Mouse (Mus musculus) left cerebral cortex, adult 8-10 months (tissue): ENCODE measurements around the gene Kif3a. TPM values are rescaled to one million over a fixed set of nuclear protein-coding genes. Genes with fewer than 3 reads are reported as not detected.

Source experiments
- DNase-seq, 2 experiments: peaks; one replicate each; pipeline ENCODE4 v3.0.0; 2022; ENCODE audit warnings: low spot score in 2 of 2
- total RNA-seq, 4 experiments: library from RNA; stranded (reverse); gene quantifications; 2 replicates each; pipeline ENCODE4 v1.2.4; 2022

Kif3a gene
- total RNA-seq, 4 experiments from 2014 or later, result 120 to 121 (median 121) TPM

DNA sequence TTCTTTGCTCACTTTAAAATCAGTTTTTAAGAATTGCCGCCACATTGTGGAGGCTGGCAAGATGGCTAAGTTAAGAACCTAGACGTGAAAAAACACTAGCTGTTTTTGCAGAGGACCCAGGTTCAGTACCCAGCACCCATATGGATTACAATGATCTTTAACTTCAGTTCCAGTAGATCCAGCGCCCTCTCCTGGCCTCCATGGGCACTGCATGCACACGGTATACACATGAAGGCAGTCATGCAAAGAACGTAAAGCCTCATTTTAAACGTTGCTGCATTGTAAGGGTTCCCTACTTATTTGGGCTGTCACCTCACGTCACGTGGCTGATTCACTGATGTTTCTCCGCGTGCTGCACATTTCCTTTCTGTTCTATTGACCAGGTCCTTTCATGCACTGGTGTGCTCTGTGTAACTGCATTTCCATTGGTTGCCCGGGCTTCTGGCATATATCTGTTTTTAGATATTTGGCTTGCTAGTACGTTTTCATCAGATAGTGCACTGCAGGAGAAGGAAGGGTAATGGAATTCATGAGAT, 75.6 kb downstream of the Kif3a start:
- no peak for DNase-seq

DNA sequence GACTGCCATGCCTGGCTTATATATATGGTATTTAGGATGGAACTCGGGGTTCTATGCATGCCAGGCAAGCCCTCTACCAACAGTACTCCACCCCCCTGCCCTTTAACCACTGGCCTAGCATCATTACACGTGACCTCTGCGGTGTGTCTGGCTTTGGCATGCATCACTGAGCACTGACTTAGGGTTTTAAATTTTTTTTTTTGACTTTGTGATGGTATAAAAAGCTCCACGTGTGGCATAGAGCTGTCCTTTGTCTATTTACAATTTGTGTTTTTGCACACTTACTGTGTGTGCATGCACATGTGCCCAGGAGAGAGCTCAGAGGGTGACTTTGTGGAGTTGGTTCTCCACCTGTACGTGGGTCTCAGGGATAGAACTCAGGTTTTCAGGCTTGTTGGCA, 76.8 kb downstream of the Kif3a start:
- DNase-seq, result no peak

GRCm38 (mm10) chr11:53651441-53651840, 84.3 kb downstream of the Kif3a start:
- DNase-seq, result no peak

Other genes with a start within 250 kb of the Kif3a start
- 10 to 100 TPM in 2 of 4 experiments, 1 to 10 TPM in 2; 7.2 to 13.0 (median 9.8) TPM for gene Zcchc10, start 242.7 kb upstream of the Kif3a start, total RNA-seq
- 100 to 1,000 TPM; 151 to 228 (median 194) TPM for gene Aff4, start 216.5 kb upstream of the Kif3a start, total RNA-seq
- not detected for gene Leap2, start 144.2 kb upstream of the Kif3a start, total RNA-seq
- gene Uqcrq, start 136.5 kb upstream of the Kif3a start, total RNA-seq, result 100 to 1,000 TPM; 385 to 410 (median 407) TPM
- 1 to 10 TPM in 1 of 4 experiments, under 1 TPM in 3; 0.42 to 1.8 (median 0.86) TPM for gene Gdf9, start 136.4 kb upstream of the Kif3a start, total RNA-seq
- under 1 TPM in 3 of 4 experiments, not detected in 1; 0.21 to 0.50 (median 0.49) TPM for gene Gm10447, start 110.3 kb upstream of the Kif3a start, total RNA-seq
- gene Shroom1, start 110.2 kb upstream of the Kif3a start, total RNA-seq, result 1 to 10 TPM; 6.7 to 7.6 (median 7.0) TPM
- not detected for gene Gm9837, start 96.9 kb upstream of the Kif3a start, total RNA-seq
- gene Gm9945, start 87.2 kb upstream of the Kif3a start, total RNA-seq, result 1 to 10 TPM; 1.8 to 3.3 (median 2.1) TPM
- gene Sowaha, start 87.1 kb upstream of the Kif3a start, total RNA-seq, result 10 to 100 TPM; 62.2 to 73.5 (median 64.2) TPM
- gene Sept8, start 48.1 kb upstream of the Kif3a start, total RNA-seq, result 100 to 1,000 TPM; 279 to 287 (median 284) TPM
- under 1 TPM in 1 of 4 experiments, not detected in 3; 0.67 TPM for gene Il4, start 51.3 kb downstream of the Kif3a start, total RNA-seq
- not detected for gene Il13, start 67.3 kb downstream of the Kif3a start, total RNA-seq
- gene Rad50, start 139.9 kb downstream of the Kif3a start, total RNA-seq, result 10 to 100 TPM in 3 of 4 experiments, 1 to 10 TPM in 1; 9.9 to 12.1 (median 11.8) TPM
- not detected for gene Il5, start 153.4 kb downstream of the Kif3a start, total RNA-seq
- 10 to 100 TPM in 2 of 4 experiments, 1 to 10 TPM in 2; 6.8 to 10.8 (median 9.4) TPM for gene Irf1, start 202.6 kb downstream of the Kif3a start, total RNA-seq
- gene Gm17334, start 205.8 kb downstream of the Kif3a start, total RNA-seq, result 1 to 10 TPM in 1 of 4 experiments, under 1 TPM in 2, not detected in 1; 0.42 to 2.4 (median 0.64) TPM